Mouse (Mus musculus) layer of hippocampus, postnatal 14 days (tissue): ENCODE measurements around the gene Psmb10. TPM values are rescaled to one million over a fixed set of nuclear protein-coding genes. Genes with fewer than 3 reads are reported as not detected.

Experiments
- DNase-seq, 2 experiments: peaks; one replicate each; pipeline ENCODE4 v3.0.0; 2021 to 2022; ENCODE audit warnings: low spot score in 2 of 2, mixed read lengths in 1 of 2
- total RNA-seq, 2 experiments: library from RNA; stranded (reverse); gene quantifications; 2 replicates each; pipeline ENCODE4 v1.2.3; 2021

Psmb10 gene
- total RNA-seq, 2 experiments from 2014 or later, result 62.8 to 71.5 TPM

DNA sequence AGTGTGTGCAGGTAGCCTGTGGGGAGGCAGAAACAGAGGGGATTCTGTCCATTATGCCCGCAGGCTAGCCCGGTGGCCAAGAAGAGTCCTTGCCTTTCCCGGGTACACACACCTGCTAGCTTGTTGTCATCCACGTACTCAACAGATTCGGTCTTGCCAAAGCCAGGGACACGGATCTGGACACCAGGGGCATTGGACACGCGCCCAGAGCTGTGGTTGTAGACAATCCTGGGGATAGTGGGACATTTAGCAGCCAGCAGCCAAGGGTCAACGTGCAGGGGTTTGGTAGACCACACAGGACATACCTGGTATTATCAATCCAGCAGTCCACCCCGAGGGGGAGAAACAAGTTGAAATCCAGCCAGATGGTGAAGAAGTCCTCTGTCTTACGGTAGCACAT lies 3.8 kb upstream of the Psmb10 start:
- no peak for DNase-seq

GRCm38 (mm10) chr8:105937496-105938305 lies 543 bp downstream of the Psmb10 start:
- DNase-seq, result peak in 1 of 2 experiments; percentile 52

- peak; percentile 80 to 88 for DNase-seq
These were observed 1.3 kb downstream of the Psmb10 start for GRCm38 (mm10) chr8:105936866-105937475.

- no peak for DNase-seq
These were observed 2.2 kb downstream of the Psmb10 start for GRCm38 (mm10) chr8:105935863-105936603.

DNA sequence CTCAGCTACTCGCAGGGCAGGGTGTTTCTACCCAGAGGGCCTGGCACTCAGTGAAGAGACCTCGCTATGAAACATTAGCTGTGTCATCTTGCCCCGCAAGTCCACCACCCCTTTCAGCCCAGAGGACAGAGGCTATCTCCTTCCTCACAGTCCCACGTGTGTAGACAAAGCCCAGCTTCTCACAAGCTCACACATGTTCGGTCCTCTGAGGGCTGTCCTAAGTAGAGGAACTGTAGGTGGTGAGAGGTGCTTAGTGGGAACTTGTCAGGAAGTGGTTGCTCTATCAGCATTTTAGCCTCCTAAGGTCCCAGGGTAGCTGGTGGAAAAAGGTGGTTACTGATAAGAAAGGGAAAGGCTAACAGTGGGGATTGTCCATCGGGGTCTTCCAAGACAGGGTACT lies 3.1 kb downstream of the Psmb10 start:
- DNase-seq, result no peak

DNA sequence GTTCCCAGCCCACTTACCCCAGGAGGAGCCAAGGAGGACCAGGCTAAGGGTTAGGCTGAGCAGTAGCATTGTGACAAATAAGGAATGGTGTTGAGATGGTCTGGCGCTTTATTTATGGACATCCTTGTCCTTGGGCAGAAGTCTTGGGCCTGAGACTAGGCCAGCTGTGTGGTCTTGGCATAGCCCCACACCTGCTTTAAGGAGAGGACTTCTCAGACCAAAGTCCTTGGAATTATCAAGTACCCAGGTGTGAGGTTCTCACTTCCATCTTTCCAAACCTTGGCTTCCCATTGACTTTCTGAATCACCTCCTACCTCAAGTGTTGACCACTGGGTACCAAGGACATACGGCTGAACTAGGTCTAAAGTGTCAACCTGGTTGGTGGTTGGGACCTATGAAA lies 4.5 kb downstream of the Psmb10 start, which contains the start of gene Ctrl:
Gene Ctrl, minus strand, starts transcription at position 101 of the 400 bp plus-strand sequence.
- DNase-seq, result no peak

- DNase-seq, result no peak
These were observed 5.7 kb downstream of the Psmb10 start for GRCm38 (mm10) chr8:105932525-105932924.

DNA sequence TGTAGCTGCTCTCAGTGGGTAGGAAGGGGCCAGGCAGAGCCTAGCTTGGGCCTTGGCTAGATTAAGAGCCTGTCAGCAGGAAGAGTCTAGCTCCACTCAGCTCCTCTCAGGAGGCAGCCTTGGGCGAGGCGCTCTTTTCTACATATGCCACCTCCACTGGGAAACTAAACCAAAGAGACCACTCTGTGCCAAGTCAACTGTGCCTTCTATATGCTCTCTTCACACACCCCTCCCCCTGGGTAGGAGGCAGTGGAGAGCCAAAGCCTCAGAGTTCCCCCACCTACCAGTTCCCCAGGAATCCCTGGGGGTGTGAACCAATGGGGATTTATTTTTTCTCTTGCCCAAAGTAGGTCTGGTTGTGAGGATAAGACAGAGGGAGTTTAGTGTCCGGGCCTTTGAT lies 7.0 kb downstream of the Psmb10 start:
- no peak for DNase-seq

DNA sequence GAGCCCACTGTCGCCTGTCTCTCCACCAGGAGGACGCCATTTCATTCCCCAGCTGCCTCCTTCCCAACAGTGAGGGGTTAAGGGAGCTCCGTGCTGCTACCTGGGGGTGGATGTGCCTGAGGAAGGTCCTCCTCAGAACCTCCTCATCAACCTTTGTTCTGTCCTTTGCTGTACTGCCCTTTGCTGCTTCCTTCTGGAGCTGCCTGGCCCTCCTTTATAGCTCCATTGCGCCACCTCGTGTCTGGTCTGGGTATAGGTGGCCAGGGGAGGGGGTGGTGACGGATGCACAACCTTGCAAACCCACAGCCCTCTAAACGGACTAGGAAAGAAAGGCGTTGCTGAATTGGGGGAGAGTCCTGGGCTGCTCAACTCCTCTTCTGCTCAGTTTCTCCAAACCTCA lies 7.6 kb downstream of the Psmb10 start:
- DNase-seq, result peak; percentile 80 to 83

DNA sequence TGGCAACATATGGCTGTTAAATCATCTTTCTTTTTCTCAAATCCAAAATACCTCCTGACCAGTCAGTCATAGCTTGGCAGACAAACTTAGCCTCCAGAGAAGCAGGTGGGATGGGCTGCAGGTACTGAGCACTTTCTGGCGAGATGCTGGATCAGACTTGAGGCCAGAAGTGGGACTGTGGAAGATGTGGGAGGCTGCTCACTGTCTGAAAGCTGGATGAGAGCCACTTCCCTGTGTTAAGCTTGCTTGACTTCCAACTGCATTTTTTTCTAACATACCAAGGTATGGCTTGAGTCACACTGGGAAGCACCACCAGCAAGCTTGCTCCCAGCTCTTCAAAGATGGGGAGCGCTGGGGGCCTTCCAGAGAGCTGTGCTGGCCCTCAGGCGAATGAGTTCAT lies 13.1 kb downstream of the Psmb10 start:
- no peak for DNase-seq

- DNase-seq, result no peak
These were observed 18.9 kb downstream of the Psmb10 start for GRCm38 (mm10) chr8:105919390-105919789.

DNA sequence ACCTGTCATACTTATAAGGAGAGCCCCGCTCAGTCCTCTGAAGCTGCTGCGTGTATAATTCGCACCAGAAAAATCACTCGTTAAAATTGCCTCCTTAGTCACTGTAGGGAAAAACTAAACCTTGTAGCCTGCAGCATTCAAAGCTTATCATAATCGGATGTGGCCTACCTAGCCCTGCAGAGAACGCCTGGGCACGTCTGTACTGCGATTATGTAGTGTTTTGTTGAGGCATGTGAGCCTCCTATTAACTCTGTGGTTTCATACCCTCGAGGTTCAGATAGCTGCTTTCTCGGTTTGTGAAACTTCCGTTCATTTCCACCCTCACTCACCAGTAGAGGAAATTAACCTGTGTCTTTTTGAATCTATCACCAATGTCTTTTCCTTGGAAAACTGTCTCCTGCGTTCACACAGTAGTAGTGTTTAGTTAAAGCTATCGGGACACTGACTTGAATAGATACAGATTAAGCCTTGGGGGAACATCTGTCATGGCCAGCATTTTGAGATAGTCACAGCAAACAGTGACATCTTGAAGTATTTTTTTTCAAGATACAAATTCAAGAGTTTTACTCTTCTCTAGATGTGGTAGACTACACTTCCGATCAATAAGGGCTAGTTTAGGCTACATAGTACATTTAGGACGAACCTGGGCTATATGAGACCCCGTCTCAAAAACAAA lies 37.2 kb downstream of the Psmb10 start:
- no peak for DNase-seq

DNA sequence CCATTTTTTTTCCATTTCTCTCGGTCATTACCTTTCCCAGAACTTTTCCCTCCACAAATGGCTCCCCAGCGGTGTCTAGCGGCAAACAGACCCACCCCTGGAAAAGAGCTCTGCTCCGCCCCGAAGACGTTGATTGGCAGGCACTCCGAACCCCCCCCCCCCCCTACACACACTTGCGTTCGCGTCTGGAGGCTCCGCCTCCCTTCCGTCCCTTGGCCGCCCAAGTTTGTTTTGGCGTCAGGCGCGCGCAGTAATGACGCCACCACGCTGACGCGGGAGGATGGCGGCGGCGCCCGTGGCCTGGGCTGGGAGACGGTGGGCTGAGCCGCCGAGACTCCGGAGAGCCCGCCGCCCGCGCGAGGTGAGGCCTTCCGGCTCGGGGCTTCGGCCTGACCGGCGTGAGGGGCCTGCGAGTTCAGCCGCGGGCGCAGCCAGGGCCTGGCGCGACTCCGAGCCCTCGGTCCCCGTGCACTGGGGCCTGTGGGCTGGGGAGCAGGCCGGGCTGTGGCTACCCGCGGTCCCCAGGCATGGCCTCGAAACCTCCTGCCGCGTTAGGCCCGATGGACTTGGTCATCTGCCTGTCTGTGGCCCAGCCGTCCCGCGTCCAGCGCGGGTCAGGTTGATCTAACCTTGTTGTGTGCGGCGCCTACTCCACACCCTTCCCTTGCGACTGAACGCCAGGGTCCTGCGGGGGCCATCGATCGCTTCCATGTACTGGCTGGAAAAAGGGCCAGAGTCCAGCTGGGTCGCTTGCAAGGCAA lies 37.9 kb downstream of the Psmb10 start, which contains the start of gene Pskh1:
Gene Pskh1, plus strand, starts transcription at position 262 of the 761 bp plus-strand sequence.
- DNase-seq, result peak; percentile 94 to 95

- DNase-seq, result no peak
These were observed 40.3 kb downstream of the Psmb10 start for GRCm38 (mm10) chr8:105897801-105898480.

DNA sequence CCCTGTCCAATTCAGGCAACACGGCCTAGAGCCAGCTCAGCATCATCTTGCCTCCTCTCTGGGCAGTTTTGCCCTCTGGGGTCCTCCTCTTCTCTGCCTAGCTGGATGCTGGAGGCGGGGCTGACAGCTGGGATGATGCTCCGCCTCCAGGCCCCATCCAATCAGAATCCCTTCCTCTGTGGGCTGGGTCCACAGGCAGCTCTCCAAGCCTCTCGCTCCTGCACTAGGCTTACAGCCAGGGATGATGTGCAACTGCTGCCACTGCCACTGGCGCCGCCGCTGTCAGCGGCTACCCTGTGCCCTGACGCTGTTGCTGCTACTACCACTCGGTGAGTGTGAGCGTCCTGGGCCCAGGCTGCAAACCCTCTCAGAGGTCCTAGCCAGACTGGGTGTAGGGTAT lies 44.9 kb downstream of the Psmb10 start, which contains the start of gene Nrn1l:
Gene Nrn1l, plus strand, starts transcription at position 229 of the 400 bp plus-strand sequence.
- peak; percentile 72 to 81 for DNase-seq

GRCm38 (mm10) chr8:105892432-105892831 lies 45.8 kb downstream of the Psmb10 start:
- no peak for DNase-seq

- DNase-seq, result peak; percentile 79 to 89
These were observed 47.4 kb downstream of the Psmb10 start for GRCm38 (mm10) chr8:105890870-105891269.

DNA sequence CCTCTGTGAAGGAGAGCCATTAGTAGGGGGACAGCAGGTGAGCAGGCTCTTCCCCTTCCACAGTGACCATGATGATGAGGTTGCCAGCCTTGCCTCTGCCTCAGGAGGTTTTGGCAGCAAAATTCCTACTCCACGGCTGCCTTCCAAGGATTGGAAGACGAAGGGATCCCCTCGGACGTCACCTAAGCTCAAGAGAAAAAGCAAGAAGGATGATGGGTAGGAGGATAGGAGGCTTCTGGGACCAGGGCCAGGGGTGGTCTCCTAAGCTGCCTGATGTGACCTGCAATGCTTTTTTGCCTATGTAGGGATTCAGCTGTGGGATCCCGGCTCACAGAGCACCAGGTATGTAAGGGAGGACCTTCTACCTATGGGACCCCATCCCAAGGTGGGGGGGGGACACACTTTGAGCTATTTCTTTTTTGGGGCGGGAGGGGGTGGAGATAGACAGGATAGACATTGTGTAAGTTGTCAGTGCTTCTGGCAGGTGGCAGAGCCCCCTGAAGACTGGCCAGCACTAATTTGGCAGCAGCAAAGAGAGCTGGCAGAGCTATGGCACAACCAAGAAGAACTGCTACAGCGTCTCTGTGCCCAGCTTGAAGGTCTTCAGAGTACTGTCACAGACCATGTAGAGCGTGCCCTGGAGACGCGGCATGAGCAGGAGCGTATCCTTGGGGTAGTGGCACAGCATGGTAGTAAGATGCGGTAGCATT lies 48.3 kb downstream of the Psmb10 start:
- peak in 1 of 2 experiments; percentile 22 for DNase-seq
